Mouse (Mus musculus) ovary, adult 10 weeks (tissue): Measurements from ENCODE around the gene Hephl1. TPM values are rescaled to one million over a fixed set of nuclear protein-coding genes. Genes with fewer than 3 reads are reported as not detected.

Experiments
- polyA plus RNA-seq: library from polyadenylated mRNA; stranded (reverse); fragments of 350-450 nt; fragmentation: Illumina TruSeq; extraction: RNeasy Lipid Tissue Mini Kit (QIAGEN cat#74804); gene quantifications from one replicate; pipeline ENCODE4 v1.2.3, GENCODE M21; 2014

Hephl1 gene
- 0.71 TPM for polyA plus RNA-seq

GRCm38 (mm10) chr9:15112008-15112407, at the start of gene Hephl1:
Gene Hephl1, minus strand, starts transcription at chr9:15112108.

GRCm38 (mm10) chr9:15045084-15045669, 66.7 kb downstream of the Hephl1 start, which contains the start of gene Panx1:
Gene Panx1, minus strand, starts transcription at chr9:15045478.

Other genes starting within 250 kb of the Hephl1 start
- not detected for gene Izumo1r, start 208.2 kb downstream of the Hephl1 start, polyA plus RNA-seq
- 14.1 TPM for gene Panx1, start 66.6 kb downstream of the Hephl1 start, polyA plus RNA-seq
- 0.68 TPM for gene Vstm5, start 126.9 kb upstream of the Hephl1 start, polyA plus RNA-seq
- gene Med17, start 167.8 kb upstream of the Hephl1 start, polyA plus RNA-seq, result 80.6 TPM
- gene Taf1d, start 194.1 kb upstream of the Hephl1 start, polyA plus RNA-seq, result 169 TPM
- gene 4931406C07Rik, start 194.3 kb upstream of the Hephl1 start, polyA plus RNA-seq, result 92.2 TPM
- gene Cep295, start 245.7 kb upstream of the Hephl1 start, polyA plus RNA-seq, result 35.7 TPM